Mouse (Mus musculus) lung, postnatal 14 days (tissue): ENCODE data around the gene Txndc5.

ENCODE experiments used
- DNase-seq: peaks from one replicate; pipeline ENCODE4 v3.0.0; 2021

Gene Txndc5

GRCm38 (mm10) chr13:38525261-38525660 lies 3.4 kb downstream of the Txndc5 start:
- DNase-seq = no peak

- DNase-seq = no peak
These were observed 5.4 kb downstream of the Txndc5 start for GRCm38 (mm10) chr13:38523231-38523630.

- DNase-seq = no peak
These were observed 6.5 kb downstream of the Txndc5 start for GRCm38 (mm10) chr13:38522056-38522654.

GRCm38 (mm10) chr13:38520299-38520698 lies 8.3 kb downstream of the Txndc5 start:
- DNase-seq = no peak

- DNase-seq = no peak
These were observed 12.0 kb downstream of the Txndc5 start for GRCm38 (mm10) chr13:38516582-38516981.

GRCm38 (mm10) chr13:38515845-38516244 lies 12.8 kb downstream of the Txndc5 start:
- no peak for DNase-seq

- DNase-seq = no peak
These were observed 13.2 kb downstream of the Txndc5 start for GRCm38 (mm10) chr13:38515431-38515830.

GRCm38 (mm10) chr13:38513921-38514320 lies 14.7 kb downstream of the Txndc5 start:
- DNase-seq = no peak

GRCm38 (mm10) chr13:38511979-38512378 lies 16.6 kb downstream of the Txndc5 start:
- peak; percentile 47 for DNase-seq

- DNase-seq = no peak
These were observed 18.8 kb downstream of the Txndc5 start for GRCm38 (mm10) chr13:38509681-38510341.

GRCm38 (mm10) chr13:38506936-38507335 lies 21.7 kb downstream of the Txndc5 start:
- DNase-seq = no peak

- peak; percentile 60 for DNase-seq
These were observed 22.3 kb downstream of the Txndc5 start for GRCm38 (mm10) chr13:38506320-38506719.

- no peak for DNase-seq
These were observed 25.3 kb downstream of the Txndc5 start for GRCm38 (mm10) chr13:38503137-38503849.

- no peak for DNase-seq
These were observed 27.3 kb downstream of the Txndc5 start for GRCm38 (mm10) chr13:38501314-38501713.

GRCm38 (mm10) chr13:38496715-38497114 lies 31.9 kb downstream of the Txndc5 start:
- DNase-seq = no peak

- no peak for DNase-seq
These were observed 41.9 kb downstream of the Txndc5 start for GRCm38 (mm10) chr13:38486767-38487166.

GRCm38 (mm10) chr13:38484701-38485100 lies 43.9 kb downstream of the Txndc5 start:
- DNase-seq = no peak

- DNase-seq = no peak
These were observed 47.6 kb downstream of the Txndc5 start for GRCm38 (mm10) chr13:38481021-38481420.

- DNase-seq = no peak
These were observed 51.7 kb downstream of the Txndc5 start for GRCm38 (mm10) chr13:38476936-38477335.

- no peak for DNase-seq
These were observed 55.1 kb downstream of the Txndc5 start for GRCm38 (mm10) chr13:38473497-38473896.

GRCm38 (mm10) chr13:38472636-38473035 lies 56.0 kb downstream of the Txndc5 start:
- no peak for DNase-seq

- no peak for DNase-seq
These were observed 57.7 kb downstream of the Txndc5 start for GRCm38 (mm10) chr13:38470882-38471281.

- peak; percentile 17 for DNase-seq
These were observed 65.2 kb downstream of the Txndc5 start for GRCm38 (mm10) chr13:38463410-38463809.

- no peak for DNase-seq
These were observed 77.2 kb downstream of the Txndc5 start for GRCm38 (mm10) chr13:38451446-38451845.
